Mouse (Mus musculus) megakaryocyte, embryonic 14.5 days (primary cell): Measurements from ENCODE around the gene Celf5.

Experiments
- FLI1 ChIP-seq: IDR thresholded peaks from 2 replicates; pipeline ENCODE4 v1.6.1; 2012; ENCODE audit warnings: low read length, inconsistent platforms, mixed read lengths
- GATA1 ChIP-seq: IDR thresholded peaks from 3 replicates; pipeline ENCODE4 v1.6.1; 2012; ENCODE audit warnings: mixed read lengths, low read length, inconsistent platforms, borderline replicate concordance

DNA sequence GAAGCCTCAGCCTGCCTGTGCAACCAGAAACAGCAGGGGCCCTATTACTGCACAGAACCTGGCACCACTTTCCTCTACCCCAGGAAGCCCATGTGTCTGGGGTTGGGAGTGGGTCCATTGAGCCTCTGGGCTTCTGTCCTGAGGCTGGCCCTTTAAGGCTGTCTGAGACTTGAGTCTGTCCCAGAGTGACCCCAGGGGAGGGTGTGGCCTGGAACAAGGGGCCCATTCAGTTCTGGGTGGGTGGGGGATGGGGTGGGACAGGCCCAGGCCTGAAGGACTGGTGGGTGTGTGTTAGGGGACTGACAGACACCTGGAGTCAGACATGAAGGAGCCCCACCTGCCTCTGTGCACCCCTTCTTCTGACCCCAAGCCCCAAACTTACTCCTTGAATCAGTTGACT, 67.8 kb downstream of the Celf5 start:
- TF ChIP-seq GATA1 (no peak), FLI1 (no peak)
